Comparison of ENCODE assay signal across 22 mouse cellular contexts in the genomic region with DNA sequence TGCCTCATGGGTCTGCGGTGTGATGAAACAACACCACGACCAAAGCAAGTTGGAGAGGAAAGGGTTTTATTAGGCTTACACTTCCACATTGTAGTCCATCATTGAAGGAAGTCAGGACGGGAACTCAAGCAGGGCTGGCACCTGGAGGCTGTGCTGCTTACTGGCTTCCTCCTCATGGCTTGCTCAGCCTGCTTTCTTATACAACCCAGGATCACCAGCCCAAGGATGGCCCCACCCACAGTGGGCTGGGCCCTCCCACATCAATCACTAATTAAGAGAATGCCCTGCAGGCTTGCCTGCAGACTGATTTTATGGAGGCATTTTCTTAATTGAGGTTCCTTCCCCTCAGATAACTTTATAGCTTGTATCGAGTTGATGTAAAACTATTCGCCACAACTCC.
DNase-seq lines count a peak whose midpoint lies in the region; ATAC-seq and TF ChIP-seq lines count a peak whose summit lies in the region.
"Had no signal": no experiment of that assay in that cellular context is flagged by ENCODE, and none has a peak within 500 bp of the region (broad histone marks: within the 10 kb centered on the region; RNA-seq: fewer than 3 reads in every experiment).

No protein-coding gene starts in this region.

- H3K4me1 ChIP-seq in kidney, embryonic 16.5 days (ENCODE audit: insufficient read depth, low read length), result no peaks in the 10 kb centered on the region
- H3K4me1 ChIP-seq in E14TG2a.4 (replicated peaks; ENCODE audit: low read depth, low read length), result peaks cover 98% of the 10 kb centered on the region
- H3K4me1 ChIP-seq in ES-E14 (ENCODE audit: control insufficient read depth in 2 of 2, insufficient read depth in 2 of 2, low read length in 2 of 2, poor library complexity in 1 of 2), result peaks cover 18 to 29% of the 10 kb centered on the region in 2 experiments; a peak in 3 of 4 replicates
- no peaks in the 10 kb centered on the region for H3K4me1 ChIP-seq in stomach, postnatal 0 days (replicated peaks; ENCODE audit: control insufficient read depth, insufficient read depth)

- H3K27ac ChIP-seq in kidney, embryonic 16.5 days (ENCODE audit: low read length), result no peak overlapping the region
- peak overlapping the region; percentile 71; the same call in 1 of the 2 replicates for H3K27ac ChIP-seq in ES-E14 (ENCODE audit: insufficient read depth, low read depth, low read length, poor library complexity, severe bottlenecking)
- H3K27ac ChIP-seq in stomach, postnatal 0 days (replicated peaks), result no peak overlapping the region
- H3K27ac ChIP-seq: embryonic facial prominence, embryonic 10.5 days; embryonic facial prominence, embryonic 12.5 days; forebrain, embryonic 13.5 days; forebrain, embryonic 15.5 days had no signal

- ATAC-seq in kidney, embryonic 16.5 days (ENCODE audit: low FRiP score, low TSS enrichment), result peak; percentile 18; the same call in 1 of the 2 replicates
- ATAC-seq in stomach, postnatal 0 days (ENCODE audit: low FRiP score, low TSS enrichment), result no peak
- ATAC-seq: CD4-positive, CD25-positive, alpha-beta regulatory T cell, adult 4 months; forebrain, embryonic 13.5 days; forebrain, embryonic 15.5 days; forebrain, postnatal 0 days had no signal

- H3K9me3 ChIP-seq in kidney, embryonic 16.5 days (ENCODE audit: low read length), result no peaks in the 10 kb centered on the region
- no peaks in the 10 kb centered on the region for H3K9me3 ChIP-seq in E14TG2a.4 (ENCODE audit: low read length)
- H3K9me3 ChIP-seq in ES-E14 (ENCODE audit: control insufficient read depth, insufficient read depth, low read depth, low read length), result no peaks in the 10 kb centered on the region
- H3K9me3 ChIP-seq in stomach, postnatal 0 days (ENCODE audit: control insufficient read depth, low read length), result no peaks in the 10 kb centered on the region
- H3K9me3 ChIP-seq: embryonic facial prominence, embryonic 10.5 days; embryonic facial prominence, embryonic 12.5 days; forebrain, embryonic 13.5 days; forebrain, embryonic 15.5 days had no signal

- in situ Hi-C loops in ES-E14 (cut with MboI; ENCODE audit: low sequenced_read_pairs in 2 of 2, unreplicated experiment in 2 of 2), result no loop called here

- no peak for DNase-seq in kidney, postnatal 14 days
- no peak for DNase-seq in ES-E14 (ENCODE audit: low read depth, low spot score)
- DNase-seq in ZHBTc4 (ENCODE audit: low read depth, low spot score), result peak; percentile 70
- no peak for DNase-seq in spleen, postnatal 10 days (ENCODE audit: low spot score in 2 of 2)
- DNase-seq in stomach, postnatal 0 days (ENCODE audit: low spot score), result no peak
- DNase-seq: adrenal gland, adult 8-10 months; adrenal gland, postnatal 14 days; adrenal gland, postnatal 36 days; B cell, adult 2 months; cerebellum, adult 11-12 months; cerebellum, adult 2 months; cerebellum, adult 9-10 months; cerebellum, postnatal 10 days; cerebellum, postnatal 25 days; forebrain, postnatal 0 days had no signal

- 49% methylated on average over 5 of the region's 5 CpGs for WGBS in kidney, embryonic 16.5 days
- WGBS in stomach, postnatal 0 days, result 71% methylated on average over 5 of the region's 5 CpGs

- no peak for TF ChIP-seq EP300 in stomach, postnatal 0 days (optimal IDR thresholded peaks at IDR 0.05)

- no peak overlapping the region for H3K4me3 ChIP-seq in kidney, embryonic 16.5 days (ENCODE audit: low read length)
- H3K4me3 ChIP-seq in E14TG2a.4 (replicated peaks; ENCODE audit: low read length) (peak overlapping the region; percentile 99), ES-E14 (ENCODE audit: insufficient read depth in 1 of 2, low read depth in 1 of 2, low read length in 2 of 2, poor library complexity in 1 of 2, severe bottlenecking in 1 of 2) (peak overlapping the region; percentile 23 to 42)
- H3K4me3 ChIP-seq in stomach, postnatal 0 days (ENCODE audit: low read depth, low read length), result no peak overlapping the region
- H3K4me3 ChIP-seq: embryonic facial prominence, embryonic 10.5 days; embryonic facial prominence, embryonic 12.5 days; forebrain, embryonic 13.5 days; forebrain, embryonic 15.5 days had no signal

- H3K9ac ChIP-seq in kidney, embryonic 16.5 days (replicated peaks; ENCODE audit: low read length), result no peak overlapping the region
- H3K9ac ChIP-seq in ES-E14 (ENCODE audit: insufficient read depth, low read depth, low read length, poor library complexity, severe bottlenecking), result peak overlapping the region; percentile 40; the same call in 1 of the 2 replicates
- no peak overlapping the region for H3K9ac ChIP-seq in stomach, postnatal 0 days (ENCODE audit: low read length)
- H3K9ac ChIP-seq: embryonic facial prominence, embryonic 12.5 days; forebrain, embryonic 13.5 days; forebrain, embryonic 15.5 days; forebrain, postnatal 0 days had no signal

- H3K4me2 ChIP-seq in kidney, embryonic 16.5 days (replicated peaks; ENCODE audit: low read depth, low read length), result no peak overlapping the region
- H3K4me2 ChIP-seq in stomach, postnatal 0 days (replicated peaks; ENCODE audit: low read depth), result no peak overlapping the region
- H3K4me2 ChIP-seq: embryonic facial prominence, embryonic 12.5 days; forebrain, embryonic 13.5 days; forebrain, embryonic 15.5 days had no signal

- no peak for TF ChIP-seq CTCF in E14TG2a.4 (conservative IDR thresholded peaks at IDR 0.05; ENCODE audit: low read length)
- TF ChIP-seq CTCF in stomach, postnatal 0 days (IDR thresholded peaks at IDR 0.05; ENCODE audit: low read depth), result no peak

- H3K36me3 ChIP-seq in kidney, embryonic 16.5 days (ENCODE audit: insufficient read depth, low read length), result no peaks in the 10 kb centered on the region
- H3K36me3 ChIP-seq in E14TG2a.4 (ENCODE audit: insufficient read depth, low read length) (peaks cover 98% of the 10 kb centered on the region), ES-E14 (ENCODE audit: control insufficient read depth, insufficient read depth, low read length, poor library complexity, severe bottlenecking) (peaks cover 49% of the 10 kb centered on the region)
- H3K36me3 ChIP-seq in stomach, postnatal 0 days (ENCODE audit: control insufficient read depth, insufficient read depth, low read length), result no peaks in the 10 kb centered on the region
- H3K36me3 ChIP-seq: embryonic facial prominence, embryonic 10.5 days; embryonic facial prominence, embryonic 12.5 days; forebrain, embryonic 15.5 days had no signal

- no peaks in the 10 kb centered on the region for H3K27me3 ChIP-seq in kidney, embryonic 16.5 days (ENCODE audit: insufficient read depth, low read length)
- no peaks in the 10 kb centered on the region for H3K27me3 ChIP-seq in E14TG2a.4 (ENCODE audit: insufficient read depth, low read length)
- no peaks in the 10 kb centered on the region for H3K27me3 ChIP-seq in stomach, postnatal 0 days (ENCODE audit: control insufficient read depth, insufficient read depth, low read length)
- H3K27me3 ChIP-seq: embryonic facial prominence, embryonic 12.5 days; forebrain, embryonic 13.5 days; forebrain, embryonic 15.5 days had no signal

TF ChIP-seq in ES-E14, 5 proteins besides CTCF, POLR2A, EP300 and RAD21:
- TF ChIP-seq ZNF384 (IDR thresholded peaks at IDR 0.05; ENCODE audit: low read depth, low read length), result no peak
- no peak for TF ChIP-seq ZC3H11A (IDR thresholded peaks at IDR 0.05; ENCODE audit: borderline replicate concordance, low read depth, low read length)
- no peak for TF ChIP-seq CHD2 (IDR thresholded peaks at IDR 0.05; ENCODE audit: low read depth, low read length)
- no peak for TF ChIP-seq MAFK (IDR thresholded peaks at IDR 0.05; ENCODE audit: insufficient read depth, low read depth, low read length)
- no peak for TF ChIP-seq HCFC1 (IDR thresholded peaks at IDR 0.05; ENCODE audit: borderline replicate concordance, insufficient read depth, low read length)

Comparison
In these comparisons a context has a peak if more than half of its experiments do, and no peak if none do; other contexts are left out.
1. H3K4me3 ChIP-seq: peak in E14TG2a.4 (single experiment) and ES-E14 (2 of 2); none in kidney, embryonic 16.5 days (single experiment) and stomach, postnatal 0 days (single experiment).